In the genomic region with DNA sequence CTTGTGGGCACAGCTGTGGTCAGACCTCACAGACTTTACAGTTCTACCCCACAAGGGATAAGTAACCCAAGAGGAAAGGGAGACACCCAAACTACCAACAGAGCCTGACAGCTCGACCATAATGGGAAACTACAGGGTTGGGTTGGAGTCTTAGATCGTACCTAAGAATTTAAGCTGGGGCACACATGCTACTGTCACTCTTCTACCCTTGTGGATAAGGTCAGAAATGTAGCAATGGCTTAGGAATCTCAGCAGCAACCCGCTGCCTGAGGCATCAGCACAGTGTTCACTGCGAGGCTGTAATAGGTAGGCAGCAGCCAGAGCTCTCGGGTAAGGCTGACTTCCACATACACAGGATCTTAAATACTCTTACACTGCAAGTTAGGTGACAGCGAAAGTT, we compare ENCODE assay signal across 27 mouse cellular contexts. TPM values are rescaled to one million over a fixed set of nuclear protein-coding genes. Genes with fewer than 3 reads are reported as not detected.
DNase-seq lines count a peak whose midpoint lies in the region; ATAC-seq and TF ChIP-seq lines count a peak whose summit lies in the region.
"Had no signal": no experiment of that assay in that cellular context is flagged by ENCODE, and none has a peak within 500 bp of the region (broad histone marks: within the 10 kb centered on the region; RNA-seq: fewer than 3 reads in every experiment).

No protein-coding gene starts in this region.

- no peaks in the 10 kb centered on the region for H3K9me3 ChIP-seq in CH12.LX (replicated peaks; ENCODE audit: low read length)
- no peaks in the 10 kb centered on the region for H3K9me3 ChIP-seq in neural tube, embryonic 15.5 days (replicated peaks)
- H3K9me3 ChIP-seq: embryonic facial prominence, embryonic 13.5 days; forebrain, embryonic 13.5 days; forebrain, embryonic 15.5 days; G1E had no signal

- peak overlapping the region; percentile 20; the same call in 1 of the 2 replicates for H3K9ac ChIP-seq in CH12.LX (ENCODE audit: insufficient read depth, low read depth)
- H3K9ac ChIP-seq in neural tube, embryonic 15.5 days (replicated peaks), result no peak overlapping the region
- H3K9ac ChIP-seq: embryonic facial prominence, embryonic 13.5 days; forebrain, embryonic 13.5 days; forebrain, embryonic 15.5 days; forebrain, postnatal 0 days had no signal

- H3K79me2 ChIP-seq in CH12.LX (replicated peaks; ENCODE audit: control insufficient read depth, extremely low read depth, insufficient read depth, poor library complexity, severe bottlenecking) (peaks cover 26% of the 10 kb centered on the region), myocyte (ENCODE audit: control insufficient read depth, insufficient read depth) (no peaks in the 10 kb centered on the region)

- CTCF ChIA-PET in Patski (lab: Charles Lee), result interaction anchor here (0.8 to 7.4 kb wide), 9 partner anchors 7 to 309 kb away, joined by 3 to 113 read pairs (median 5); a partner anchor contains a TSS

- H3K4me3 ChIP-seq in CH12.LX (replicated peaks in 1 of 3; ENCODE audit: low read depth in 2 of 3, low read length in 2 of 3, poor library complexity in 1 of 3) (no peak overlapping the region), myocyte (no peak overlapping the region)
- no peak overlapping the region for H3K4me3 ChIP-seq in neural tube, embryonic 15.5 days (replicated peaks)
- H3K4me3 ChIP-seq: embryonic facial prominence, embryonic 13.5 days; forebrain, embryonic 13.5 days; forebrain, embryonic 15.5 days had no signal

- peak; percentile 36 for ATAC-seq in Patski
- no peak for ATAC-seq in neural tube, embryonic 15.5 days (ENCODE audit: low FRiP score)
- ATAC-seq: CD4-positive, CD25-positive, alpha-beta regulatory T cell, adult 4 months; forebrain, embryonic 13.5 days; forebrain, postnatal 0 days had no signal

- peak overlapping the region; percentile 71 for H3K27ac ChIP-seq in CH12.LX (ENCODE audit: insufficient read depth, low read depth)
- no peak overlapping the region for H3K27ac ChIP-seq in neural tube, embryonic 15.5 days (replicated peaks)
- H3K27ac ChIP-seq: embryonic facial prominence, embryonic 13.5 days; forebrain, embryonic 13.5 days; forebrain, embryonic 15.5 days had no signal

- no peak for TF ChIP-seq EP300 in CH12.LX (IDR thresholded peaks at IDR 0.05; ENCODE audit: low read length)

- dilution Hi-C loops in CH12.LX (cut with MboI; ENCODE audit: extremely low pct_ligation_motif_present, extremely low pct_unique_long_range_greater_than_20kb, low sequenced_read_pairs), result no loop called here

- peaks cover 25 to 59% of the 10 kb centered on the region in 2 experiments for H3K4me1 ChIP-seq in CH12.LX (ENCODE audit: control insufficient read depth in 1 of 2, insufficient read depth in 2 of 2)
- no peaks in the 10 kb centered on the region for H3K4me1 ChIP-seq in neural tube, embryonic 15.5 days
- H3K4me1 ChIP-seq: forebrain, embryonic 13.5 days; forebrain, embryonic 15.5 days had no signal

- H3K27me3 ChIP-seq in CH12.LX (replicated peaks), result no peaks in the 10 kb centered on the region
- H3K27me3 ChIP-seq in Patski, result no peaks in the 10 kb centered on the region
- H3K27me3 ChIP-seq in myocyte (ENCODE audit: control insufficient read depth, insufficient read depth, insufficient read length), result no peaks in the 10 kb centered on the region
- no peaks in the 10 kb centered on the region for H3K27me3 ChIP-seq in neural tube, embryonic 15.5 days (replicated peaks)
- H3K27me3 ChIP-seq: embryonic facial prominence, embryonic 13.5 days; forebrain, embryonic 13.5 days; forebrain, embryonic 15.5 days had no signal

- H3K36me3 ChIP-seq in CH12.LX (replicated peaks in 1 of 2; ENCODE audit: control insufficient read depth in 1 of 2, insufficient read depth in 1 of 2, low read length in 1 of 2), result peaks cover 43 to 60% of the 10 kb centered on the region in 2 experiments
- H3K36me3 ChIP-seq in myocyte (ENCODE audit: control insufficient read depth, insufficient read depth), result peaks cover 5% of the 10 kb centered on the region
- H3K36me3 ChIP-seq in neural tube, embryonic 15.5 days, result peaks cover 32% of the 10 kb centered on the region

- TF ChIP-seq POLR2A in CH12.LX (IDR thresholded peaks at IDR 0.05; ENCODE audit: low read depth, low read length) (no peak), myocyte (IDR thresholded peaks at IDR 0.05; ENCODE audit: insufficient read length, low read depth) (no peak)

- intact Hi-C loops in heart, postnatal 25 days (cut with DNase I), result no loop called here

- peak; percentile 61 for DNase-seq in heart, adult 11 months
- DNase-seq in heart, postnatal 25 days (ENCODE audit: low spot score), result no peak
- no peak for DNase-seq in CH12.LX (ENCODE audit: extremely low read depth)
- no peak for DNase-seq in Patski (ENCODE audit: low read depth, low spot score)
- DNase-seq in cerebellum, adult 18-20 months, result no peak
- DNase-seq in urinary bladder, postnatal 25 days (ENCODE audit: low spot score), result no peak
- DNase-seq: adrenal gland, adult 2 months; adrenal gland, postnatal 10 days; adrenal gland, postnatal 25 days; cerebellum, adult 11 months; cerebellum, adult 2 months; cerebellum, adult 9-11 months; cerebellum, postnatal 14 days; cerebellum, postnatal 36 days; forebrain, postnatal 0 days had no signal

- H3ac ChIP-seq in myocyte (ENCODE audit: control insufficient read depth, insufficient read length), result no peak overlapping the region

- POLR2A ChIA-PET in Patski (lab: Charles Lee), result no interaction called here

- TF ChIP-seq RAD21 in CH12.LX (IDR thresholded peaks at IDR 0.05; ENCODE audit: low read depth, low read length), result no peak

- WGBS in neural tube, embryonic 15.5 days, result 93% methylated on average over 6 of the region's 6 CpGs

- no peak for TF ChIP-seq CTCF in CH12.LX (conservative IDR thresholded peaks at IDR 0.05 in 1 of 2, IDR thresholded peaks at IDR 0.05 in 1 of 2; ENCODE audit: low read depth in 2 of 2, low read length in 2 of 2)
- TF ChIP-seq CTCF in Patski (IDR thresholded peaks at IDR 0.05), result no peak

- H3K4me2 ChIP-seq in CH12.LX (ENCODE audit: insufficient read depth, low read depth, poor library complexity, severe bottlenecking), result no peak overlapping the region
- peak overlapping the region; percentile 1 for H3K4me2 ChIP-seq in myocyte (ENCODE audit: low read depth)
- H3K4me2 ChIP-seq in neural tube, embryonic 15.5 days, result no peak overlapping the region
- H3K4me2 ChIP-seq: embryonic facial prominence, embryonic 13.5 days; forebrain, embryonic 13.5 days; forebrain, embryonic 15.5 days had no signal

- in situ Hi-C loops in CH12.LX (cut with MboI; ENCODE audit: low pct_ligation_motif_present, low pct_unique_long_range_greater_than_20kb, low sequenced_read_pairs) (loop anchor here (5.0 to 10.0 kb wide), 2 partner anchors 81 to 141 kb away; a partner anchor contains a TSS), Patski (cut with MboI; ENCODE audit: low pct_unique_long_range_greater_than_20kb) (loop anchor here (10.0 kb wide), 1 partner anchor 89 kb away; no protein-coding TSS in a partner anchor)

TF ChIP-seq in CH12.LX, 34 proteins besides CTCF, POLR2A, EP300 and RAD21 (continues in another document):
- TF ChIP-seq SMC3 (IDR thresholded peaks at IDR 0.05; ENCODE audit: low read depth, low read length) (no peak), MEF2A (IDR thresholded peaks at IDR 0.05; ENCODE audit: borderline replicate concordance, low read depth, low read length) (no peak), HCFC1 (IDR thresholded peaks at IDR 0.05; ENCODE audit: low read depth, low read length) (no peak), POLR2AphosphoS2 (IDR thresholded peaks at IDR 0.05; ENCODE audit: low read depth, low read length) (no peak)

TF ChIP-seq in myocyte, 11 proteins besides CTCF, POLR2A, EP300 and RAD21:
- 0 out of 2 replicates have a peak, but pooled peaks have one; percentile 5 for TF ChIP-seq CEBPB (IDR thresholded peaks at IDR 0.05; ENCODE audit: insufficient read depth, poor library complexity, severe bottlenecking)
- TF ChIP-seq MYOD1 (IDR thresholded peaks at IDR 0.05; ENCODE audit: control insufficient read depth in 1 of 3, insufficient read length in 2 of 3, low read depth in 2 of 3), result peak; percentile 58 to 94 (median 85)
- no peak for TF ChIP-seq TCF12 (IDR thresholded peaks at IDR 0.05; ENCODE audit: insufficient read depth, poor library complexity, severe bottlenecking)

RNA-seq across cellular contexts. Expression of a gene that starts 1.2 kb away (rescaled TPM):
- under 1 TPM; 0.20 to 0.73 TPM for total RNA-seq in heart, postnatal 25 days (2021)
- 61.4 and 63.7 TPM in 2 replicates for total RNA-seq in CH12.LX (2012; rRNA removed)
- total RNA-seq in CH12.LX (2014; rRNA removed), result 46.5 and 51.0 TPM in 2 replicates
- polyA plus RNA-seq in CH12.LX (2012; ENCODE audit: insufficient read length, low read depth), result 43.7 and 46.3 TPM in 2 replicates
- 1.4 TPM for polyA plus RNA-seq in Patski (2021)
- 2.3 TPM for polyA plus RNA-seq in myocyte (2012; fragmentation: generic; extraction: Trizol)
- polyA plus RNA-seq in neural tube, embryonic 15.5 days (2015; fragmentation: Nextera tagmentation; extraction: Ambion mirVana), result 2.8 and 3.2 TPM in 2 replicates

RNA-seq across cellular contexts. Expression of a gene that starts 15.0 kb away (rescaled TPM):
- total RNA-seq in heart, postnatal 25 days (2021), result not detected
- 0.13 and 0.38 TPM in 2 replicates for total RNA-seq in CH12.LX (2012; rRNA removed)
- not detected in 2 replicates for total RNA-seq in CH12.LX (2014; rRNA removed)
- 0.21 and 0.33 TPM in 2 replicates for polyA plus RNA-seq in CH12.LX (2012; ENCODE audit: insufficient read length, low read depth)
- polyA plus RNA-seq in Patski (2021), result 0.18 TPM
- 0.13 TPM for polyA plus RNA-seq in myocyte (2012; fragmentation: generic; extraction: Trizol)
- 0.82 and 1.2 TPM in 2 replicates for polyA plus RNA-seq in neural tube, embryonic 15.5 days (2015; fragmentation: Nextera tagmentation; extraction: Ambion mirVana)
- total RNA-seq: adrenal gland, adult 2 months; common myeloid progenitor, adult 5-6 weeks had no signal
- polyA plus RNA-seq: G1E had no signal

RNA-seq across cellular contexts. Expression of a gene that starts 42.7 kb away (rescaled TPM):
- total RNA-seq in heart, postnatal 25 days (2021), result 10 to 100 TPM; 10.9 to 11.2 TPM
- 44.4 and 44.6 TPM in 2 replicates for total RNA-seq in CH12.LX (2012; rRNA removed)
- 41.4 and 43.8 TPM in 2 replicates for total RNA-seq in CH12.LX (2014; rRNA removed)
- polyA plus RNA-seq in CH12.LX (2012; ENCODE audit: insufficient read length, low read depth), result 50.1 and 52.2 TPM in 2 replicates
- 28.8 TPM for polyA plus RNA-seq in Patski (2021)
- polyA plus RNA-seq in myocyte (2012; fragmentation: generic; extraction: Trizol), result 25.2 TPM
- polyA plus RNA-seq in neural tube, embryonic 15.5 days (2015; fragmentation: Nextera tagmentation; extraction: Ambion mirVana), result 53.0 and 57.2 TPM in 2 replicates

RNA-seq across cellular contexts. Expression of a gene that starts 42.9 kb away (rescaled TPM):
- 10 to 100 TPM; 25.4 to 27.2 TPM for total RNA-seq in heart, postnatal 25 days (2021)
- total RNA-seq in CH12.LX (2012; rRNA removed) (40.1 and 42.5 TPM in 2 replicates), CH12.LX (2014; rRNA removed) (50.4 and 50.6 TPM in 2 replicates)
- polyA plus RNA-seq in CH12.LX (2012; ENCODE audit: insufficient read length, low read depth) (39.5 and 46.7 TPM in 2 replicates), Patski (2021) (29.2 TPM), myocyte (2012; fragmentation: generic; extraction: Trizol) (22.1 TPM)
- polyA plus RNA-seq in neural tube, embryonic 15.5 days (2015; fragmentation: Nextera tagmentation; extraction: Ambion mirVana), result 51.6 TPM in 2 replicates

RNA-seq across cellular contexts. Expression of a gene that starts 49.9 kb away (rescaled TPM):
- not detected for total RNA-seq in heart, postnatal 25 days (2021)
- total RNA-seq in CH12.LX (2012; rRNA removed) (not detected in 2 replicates), CH12.LX (2014; rRNA removed) (not detected in 2 replicates)
- polyA plus RNA-seq in CH12.LX (2012; ENCODE audit: insufficient read length, low read depth) (not detected in 2 replicates), Patski (2021) (not detected), myocyte (2012; fragmentation: generic; extraction: Trizol) (not detected)
- polyA plus RNA-seq in neural tube, embryonic 15.5 days (2015; fragmentation: Nextera tagmentation; extraction: Ambion mirVana), result 1.6 TPM in 1 of 2 replicates, not detected in the other
- total RNA-seq: adrenal gland, adult 2 months; adrenal gland, postnatal 25 days; adrenal gland, postnatal 4 days; common myeloid progenitor, adult 5-6 weeks; forebrain, postnatal 0 days; G1E had no signal
- polyA plus RNA-seq: brain, embryonic 14.5 days; embryonic facial prominence, embryonic 11.5 days; forebrain, embryonic 11.5 days; forebrain, embryonic 13.5 days; forebrain, embryonic 15.5 days; forebrain, postnatal 0 days; G1E had no signal

Comparison
In these comparisons a context has a peak if more than half of its experiments do, and no peak if none do; other contexts are left out.
1. RNA of a gene that starts 1.2 kb away (polyA plus RNA-seq): 43.7 to 46.3 TPM in CH12.LX; 2.8 to 3.2 TPM in neural tube, embryonic 15.5 days, 2.3 TPM in myocyte (single experiment) and 1.4 TPM in Patski (single experiment); every median in the first group is over 10 times any median in the second.